Mouse (Mus musculus): ENCODE measurements at regions not wholly inside any gene's neighbourhood (a gene's known extent, or its start where the extent isn't known, plus 50 kb on each side); places are given as distances from the start of the nearest gene placed in this dataset.

GRCm38 (mm10) chr1:18668901-18669300, 404.0 kb upstream of the Defb41 start:
- DNase-seq (ENCODE audit: low read depth, low spot score), result no peak

- DNase-seq (ENCODE audit: low read depth, low spot score), result no peak
These were observed 403.3 kb upstream of the Defb41 start for GRCm38 (mm10) chr1:18668265-18668664.

GRCm38 (mm10) chr1:18640858-18641257, 375.9 kb upstream of the Defb41 start:
- DNase-seq (ENCODE audit: low read depth, low spot score), result no peak

- no peak for DNase-seq (ENCODE audit: low read depth, low spot score)
These were observed 374.7 kb upstream of the Defb41 start for GRCm38 (mm10) chr1:18639460-18640300.

- no peak for DNase-seq (ENCODE audit: low read depth, low spot score)
These were observed 372.4 kb upstream of the Defb41 start for GRCm38 (mm10) chr1:18637334-18637733.

GRCm38 (mm10) chr1:18610231-18610630, 345.3 kb upstream of the Defb41 start:
- no peak for DNase-seq (ENCODE audit: low read depth, low spot score)

- no peak for DNase-seq (ENCODE audit: low read depth, low spot score)
These were observed 334.9 kb upstream of the Defb41 start for GRCm38 (mm10) chr1:18599864-18600263.

GRCm38 (mm10) chr1:18598908-18599307, 334.0 kb upstream of the Defb41 start:
- no peak for DNase-seq (ENCODE audit: low read depth, low spot score)

GRCm38 (mm10) chr1:18583358-18584128, 318.6 kb upstream of the Defb41 start:
- DNase-seq (ENCODE audit: low read depth, low spot score), result no peak

- DNase-seq (ENCODE audit: low read depth, low spot score), result no peak
These were observed 313.7 kb upstream of the Defb41 start for GRCm38 (mm10) chr1:18578625-18579024.

GRCm38 (mm10) chr1:18567086-18567485, 302.1 kb upstream of the Defb41 start:
- no peak for DNase-seq (ENCODE audit: low read depth, low spot score)

GRCm38 (mm10) chr1:18551211-18551610, 286.3 kb upstream of the Defb41 start:
- DNase-seq (ENCODE audit: low read depth, low spot score), result no peak

GRCm38 (mm10) chr1:18531702-18532101, 266.8 kb upstream of the Defb41 start:
- no peak for DNase-seq (ENCODE audit: low read depth, low spot score)

GRCm38 (mm10) chr1:18524485-18524884, 259.5 kb upstream of the Defb41 start:
- DNase-seq (ENCODE audit: low read depth, low spot score), result no peak

- no peak for DNase-seq (ENCODE audit: low read depth, low spot score)
These were observed 258.0 kb upstream of the Defb41 start for GRCm38 (mm10) chr1:18522902-18523301.

- no peak for DNase-seq (ENCODE audit: low read depth, low spot score)
These were observed 247.8 kb upstream of the Defb41 start for GRCm38 (mm10) chr1:18512764-18513163.

GRCm38 (mm10) chr1:18498556-18498955, 233.6 kb upstream of the Defb41 start:
- no peak for DNase-seq (ENCODE audit: low read depth, low spot score)

- no peak for DNase-seq (ENCODE audit: low read depth, low spot score)
These were observed 203.6 kb upstream of the Defb41 start for GRCm38 (mm10) chr1:18468496-18468895.

- DNase-seq (ENCODE audit: low read depth, low spot score), result no peak
These were observed 200.4 kb upstream of the Defb41 start for GRCm38 (mm10) chr1:18465303-18465829.

GRCm38 (mm10) chr1:18463218-18463617, 198.3 kb upstream of the Defb41 start:
- no peak for DNase-seq (ENCODE audit: low read depth, low spot score)

GRCm38 (mm10) chr1:18416297-18416732, 151.4 kb upstream of the Defb41 start:
- DNase-seq (ENCODE audit: low read depth, low spot score), result no peak

- no peak for DNase-seq (ENCODE audit: low read depth, low spot score)
These were observed 150.9 kb upstream of the Defb41 start for GRCm38 (mm10) chr1:18415879-18416278.
